Mouse (Mus musculus) liver, embryonic 11.5 days (tissue): ENCODE data around the gene Ctnna2. TPM values are rescaled to one million over a fixed set of nuclear protein-coding genes. Genes with fewer than 3 reads are reported as not detected.

Experiments used
- ATAC-seq: fragments of 200-750 bp; cut with Nextera tagmentation; replicated peaks from 2 replicates; pipeline ENCODE4 v1.8.0; 2017; ENCODE audit warnings: moderate number of reproducible peaks, mild to moderate bottlenecking, moderate TSS enrichment, moderate library complexity; ENCODE audit not compliant: low FRiP score
- DNase-seq: peaks from one replicate; pipeline ENCODE4 v3.0.0-alpha.2; 2017; ENCODE audit warnings: low spot score
- H3K27ac ChIP-seq: fragments of 300-500 bp; sonication (generic); 2 replicates; pipeline ENCODE4 v1.5.1; 2014; ENCODE audit warnings: mild to moderate bottlenecking, low read depth, low read length, control low read depth
- H3K27me3 ChIP-seq: fragments of 300-500 bp; sonication (generic); replicated peaks from 2 replicates; pipeline ENCODE4 v1.6.1; 2014; ENCODE audit warnings: low read length, mixed read lengths; ENCODE audit not compliant: control insufficient read depth, insufficient read depth
- H3K36me3 ChIP-seq: fragments of 300-500 bp; sonication (generic); 2 replicates; pipeline ENCODE4 v1.6.1; 2014; ENCODE audit warnings: mild to moderate bottlenecking, low read length, moderate library complexity, mixed read lengths; ENCODE audit not compliant: control insufficient read depth, insufficient read depth
- H3K4me1 ChIP-seq: fragments of 300-500 bp; sonication (generic); replicated peaks from 2 replicates; pipeline ENCODE4 v1.6.1; 2014; ENCODE audit warnings: low read length, mixed read lengths; ENCODE audit not compliant: control insufficient read depth, insufficient read depth
- H3K4me2 ChIP-seq: fragments of 300-500 bp; sonication (generic); 2 replicates; pipeline ENCODE4 v1.6.1; 2014; ENCODE audit warnings: mild to moderate bottlenecking, control low read depth, moderate library complexity
- H3K4me3 ChIP-seq: fragments of 300-500 bp; sonication (generic); 2 replicates; pipeline ENCODE4 v1.5.1; 2014; ENCODE audit warnings: low read depth, low read length, control low read depth
- H3K9ac ChIP-seq: fragments of 300-500 bp; sonication (generic); 2 replicates; pipeline ENCODE4 v1.6.1; 2014; ENCODE audit warnings: low read depth, low read length, control low read depth
- H3K9me3 ChIP-seq: fragments of 300-500 bp; sonication (generic); 2 replicates; pipeline ENCODE4 v1.6.1; 2016; ENCODE audit warnings: low read length, inconsistent platforms, mixed read lengths; ENCODE audit not compliant: control insufficient read depth
- WGBS: fragments of 180-500 bp; shearing (Covaris S2); extraction: QIAGEN DNeasy Blood & Tissue Kit; methylation state at CpG from one replicate; pipeline ENCODE4 v1.1.7; 2014; 5-methylcytosine and 5-hydroxymethylcytosine counted together
- polyA plus RNA-seq: library from polyadenylated mRNA; unstranded; fragments of >200 nt; fragmentation: Nextera tagmentation; extraction: Ambion mirVana; gene quantifications from 2 replicates; pipeline ENCODE4 v1.2.1, GENCODE M21; 2014

Gene Ctnna2
- polyA plus RNA-seq, 1 experiment from 2014 or later = 1.9 TPM

DNA sequence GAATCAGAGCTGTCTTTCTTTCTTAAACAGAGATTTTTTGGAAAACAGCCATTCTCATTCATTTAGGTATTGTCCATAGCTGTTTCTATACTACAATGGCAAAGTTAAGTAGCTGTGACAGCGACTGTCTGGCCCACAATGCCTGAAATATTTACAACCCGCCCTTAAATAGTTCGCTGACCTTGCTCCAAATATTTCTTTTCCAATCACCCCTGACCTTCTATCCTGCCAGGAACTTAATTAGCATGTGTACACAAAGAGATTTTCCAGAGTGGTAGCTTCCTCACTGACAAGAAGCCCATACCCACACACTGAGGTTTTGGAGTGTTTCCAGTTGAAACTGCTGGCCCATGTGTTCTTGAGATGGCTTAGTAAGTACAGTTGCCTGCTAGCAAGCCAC, 928.8 kb downstream of the Ctnna2 start:
- no peak overlapping the region for H3K9ac ChIP-seq
- WGBS = 65% methylated on average over 3 of the region's 3 CpGs

DNA sequence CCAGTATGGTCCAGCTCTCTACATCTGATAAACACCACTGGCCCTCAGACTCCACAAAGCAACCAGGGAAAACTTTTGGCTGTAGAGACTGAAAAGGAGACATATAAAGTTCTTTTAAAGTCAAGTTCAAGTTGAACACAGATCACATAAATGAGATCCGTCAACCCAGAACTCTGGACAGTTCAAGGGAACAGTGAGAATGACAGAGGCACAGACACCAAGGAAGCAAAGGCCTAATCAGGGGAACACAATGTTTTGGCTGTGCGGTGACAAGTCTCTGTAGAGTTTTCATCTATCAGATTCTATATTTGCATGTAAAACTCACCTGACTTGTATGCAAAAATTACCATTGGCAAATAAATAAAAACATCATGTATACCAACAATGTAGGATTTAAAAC, 929.3 kb downstream of the Ctnna2 start:
- H3K4me3 ChIP-seq = no peak overlapping the region
- ATAC-seq = no peak
- H3K4me1 ChIP-seq = no peaks in the 10 kb centered on the region

More for the DNA sequence above, 928.8 kb downstream of the Ctnna2 start:
- ATAC-seq (no peak), DNase-seq (no peak)
- no peak overlapping the region for H3K4me2 ChIP-seq
- no peaks in the 10 kb centered on the region for H3K27me3 ChIP-seq
- no peaks in the 10 kb centered on the region for H3K36me3 ChIP-seq
- H3K9me3 ChIP-seq = no peaks in the 10 kb centered on the region
- H3K4me1 ChIP-seq = no peaks in the 10 kb centered on the region
- no peak overlapping the region for H3K4me3 ChIP-seq
- H3K27ac ChIP-seq = no peak overlapping the region

DNA sequence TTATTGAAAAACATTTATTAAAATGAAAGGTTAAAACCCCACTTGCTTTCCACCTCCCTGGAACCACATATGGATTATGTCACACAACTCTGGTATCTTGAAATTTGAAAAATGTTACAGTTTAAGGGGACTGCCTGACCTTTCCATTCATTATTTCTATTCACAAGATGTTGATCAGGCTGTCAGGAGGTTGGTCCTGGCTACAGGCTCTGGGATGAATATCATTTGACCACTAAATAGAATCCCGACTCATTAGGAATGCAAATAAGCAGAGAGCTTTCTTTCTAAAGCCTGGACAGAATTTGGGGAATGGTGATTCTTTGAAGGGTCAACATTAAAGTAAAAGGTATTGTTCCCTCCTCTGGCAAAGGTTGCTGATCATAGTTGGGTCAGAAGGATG, 931.9 kb downstream of the Ctnna2 start:
- ATAC-seq (no peak), DNase-seq (no peak)
- Histone ChIP-seq H3K4me2 (no peak overlapping the region), H3K4me1 (no peaks in the 10 kb centered on the region), H3K27me3 (no peaks in the 10 kb centered on the region), H3K36me3 (no peaks in the 10 kb centered on the region), H3K9me3 (no peaks in the 10 kb centered on the region), H3K9ac (no peak overlapping the region), H3K27ac (no peak overlapping the region), H3K4me3 (no peak overlapping the region)
- 74% methylated on average over 1 of the region's 1 CpGs for WGBS

More for the DNA sequence above, 929.3 kb downstream of the Ctnna2 start:
- WGBS = 84% methylated on average over 2 of the region's 2 CpGs
- DNase-seq = no peak
- Histone ChIP-seq H3K36me3 (no peaks in the 10 kb centered on the region), H3K9me3 (no peaks in the 10 kb centered on the region), H3K9ac (no peak overlapping the region), H3K4me2 (no peak overlapping the region), H3K27ac (no peak overlapping the region), H3K27me3 (no peaks in the 10 kb centered on the region)

DNA sequence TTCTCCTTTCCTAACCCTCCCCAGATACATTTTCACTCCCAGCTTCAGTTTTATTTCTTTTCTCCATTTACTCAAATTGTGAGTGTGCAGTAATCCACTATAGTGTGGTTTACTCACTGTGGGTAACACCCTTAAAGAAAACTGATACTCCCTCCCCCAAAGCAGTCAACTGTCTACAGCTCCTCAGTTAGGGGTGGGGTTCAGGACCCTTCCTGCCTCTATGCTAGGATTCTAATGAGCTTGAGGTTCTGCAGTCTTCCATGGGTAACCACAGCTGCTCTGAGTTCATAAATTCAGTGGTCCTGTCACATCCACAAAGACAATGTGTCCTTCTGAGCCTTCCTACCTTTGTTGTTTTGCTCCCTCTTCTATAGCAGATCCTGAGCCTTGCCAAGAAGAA, 954.4 kb downstream of the Ctnna2 start:
- no peak overlapping the region for H3K9ac ChIP-seq
- ATAC-seq = no peak
- H3K36me3 ChIP-seq = no peaks in the 10 kb centered on the region
- no peaks in the 10 kb centered on the region for H3K27me3 ChIP-seq
- no peak overlapping the region for H3K4me3 ChIP-seq
- no peak for DNase-seq
- no peaks in the 10 kb centered on the region for H3K4me1 ChIP-seq
- H3K4me2 ChIP-seq = no peak overlapping the region
- H3K9me3 ChIP-seq = no peaks in the 10 kb centered on the region
- no peak overlapping the region for H3K27ac ChIP-seq

DNA sequence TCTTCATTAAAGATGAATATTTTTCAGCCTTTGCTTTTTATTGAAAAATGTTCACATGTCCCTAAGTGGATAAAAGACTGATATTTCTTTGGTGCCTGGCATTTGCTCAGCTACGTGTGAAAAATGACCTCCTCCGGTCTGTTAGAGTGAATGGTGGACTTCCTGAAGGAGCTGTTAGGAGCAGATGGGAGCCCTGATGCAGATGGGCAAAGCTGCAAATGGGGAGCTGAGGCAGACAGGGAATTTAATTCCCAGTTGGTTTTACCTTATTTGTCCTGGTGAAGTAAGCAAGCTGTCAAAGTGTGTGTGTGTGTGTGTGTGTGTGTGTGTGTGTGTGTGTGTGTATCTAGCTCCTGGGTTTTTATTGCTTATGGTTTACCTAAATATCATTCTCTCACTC, 966.3 kb downstream of the Ctnna2 start:
- Histone ChIP-seq H3K36me3 (no peaks in the 10 kb centered on the region), H3K27ac (no peak overlapping the region), H3K4me1 (no peaks in the 10 kb centered on the region), H3K27me3 (no peaks in the 10 kb centered on the region), H3K4me3 (no peak overlapping the region), H3K9me3 (no peaks in the 10 kb centered on the region), H3K4me2 (no peak overlapping the region), H3K9ac (no peak overlapping the region)
- ATAC-seq (no peak), DNase-seq (no peak)
- 81% methylated on average over 2 of the region's 2 CpGs for WGBS

DNA sequence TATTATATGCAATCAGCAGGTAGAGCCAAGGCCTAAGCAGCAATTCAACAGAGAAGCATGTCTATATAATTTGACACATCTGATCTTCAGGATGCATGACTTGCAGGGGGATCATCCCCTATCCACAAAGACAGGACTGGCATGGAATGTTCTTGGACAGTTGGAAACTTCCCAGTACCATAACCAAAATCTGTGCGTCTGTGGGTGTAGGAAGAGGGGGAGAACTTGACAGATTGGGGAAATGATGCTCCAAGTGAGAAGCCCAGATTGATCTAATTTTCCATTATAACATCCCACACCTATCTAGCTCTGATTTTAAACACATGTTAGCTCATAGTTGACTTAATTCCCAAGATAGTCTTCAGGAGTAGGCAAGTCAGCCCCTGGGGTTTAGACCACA, 968.5 kb downstream of the Ctnna2 start:
- DNase-seq = no peak
- no peak overlapping the region for H3K4me2 ChIP-seq
- H3K4me1 ChIP-seq = no peaks in the 10 kb centered on the region
- WGBS = 87% methylated on average over 1 of the region's 1 CpGs
- no peak for ATAC-seq
- H3K9me3 ChIP-seq = no peaks in the 10 kb centered on the region
- no peaks in the 10 kb centered on the region for H3K27me3 ChIP-seq
- no peak overlapping the region for H3K9ac ChIP-seq
- no peaks in the 10 kb centered on the region for H3K36me3 ChIP-seq
- no peak overlapping the region for H3K4me3 ChIP-seq
- H3K27ac ChIP-seq = no peak overlapping the region

DNA sequence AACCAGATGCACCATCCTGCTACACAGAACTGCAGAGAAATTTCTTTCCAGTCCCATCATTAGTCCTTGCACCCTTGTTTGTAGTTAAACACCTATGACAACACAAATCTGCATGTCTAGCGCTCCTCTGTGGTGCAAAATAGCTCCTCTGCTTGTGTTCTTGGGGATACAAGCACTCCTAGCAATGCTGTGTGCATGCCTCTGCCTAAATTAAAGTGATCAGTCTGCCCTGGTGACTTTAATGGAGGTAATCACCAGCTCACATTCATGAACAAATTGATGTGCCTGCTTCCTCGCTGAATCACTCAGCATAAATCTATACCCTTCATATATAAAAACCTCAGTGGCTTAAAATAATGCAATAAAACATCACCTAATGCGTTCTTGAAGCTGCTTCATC, 987.4 kb downstream of the Ctnna2 start:
- no peaks in the 10 kb centered on the region for H3K9me3 ChIP-seq

DNA sequence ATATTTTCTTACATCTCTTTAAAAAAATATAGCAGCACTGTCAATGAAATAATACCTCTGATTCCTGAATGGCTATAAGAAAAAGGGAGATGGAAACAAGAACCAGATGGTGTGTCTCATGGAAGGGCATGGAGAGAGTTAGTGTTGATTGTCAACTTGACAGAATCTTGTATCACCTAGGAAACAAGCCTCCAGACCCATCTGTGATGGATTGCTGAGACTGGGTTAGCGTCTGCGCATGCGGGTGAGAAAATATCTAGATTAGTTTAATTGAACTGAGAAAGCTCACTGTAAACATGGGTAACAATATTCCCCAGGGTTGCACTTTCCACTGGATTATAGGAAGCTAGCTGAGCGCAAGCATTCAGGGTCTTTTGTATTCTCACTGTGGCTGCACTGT, 994.7 kb downstream of the Ctnna2 start:
- Histone ChIP-seq H3K9me3 (no peaks in the 10 kb centered on the region), H3K27me3 (no peaks in the 10 kb centered on the region), H3K4me1 (no peaks in the 10 kb centered on the region), H3K4me3 (no peak overlapping the region), H3K9ac (no peak overlapping the region), H3K36me3 (no peaks in the 10 kb centered on the region), H3K27ac (no peak overlapping the region), H3K4me2 (no peak overlapping the region)
- no peak for ATAC-seq
- no peak for DNase-seq
- 63% methylated on average over 4 of the region's 4 CpGs for WGBS

More for the DNA sequence above, 987.4 kb downstream of the Ctnna2 start:
- H3K27ac ChIP-seq = no peak overlapping the region
- 71% methylated on average over 3 of the region's 3 CpGs for WGBS
- no peak overlapping the region for H3K9ac ChIP-seq
- DNase-seq = no peak
- no peaks in the 10 kb centered on the region for H3K4me1 ChIP-seq
- H3K4me2 ChIP-seq = no peak overlapping the region
- H3K27me3 ChIP-seq = no peaks in the 10 kb centered on the region
- no peaks in the 10 kb centered on the region for H3K36me3 ChIP-seq
- ATAC-seq = no peak
- no peak overlapping the region for H3K4me3 ChIP-seq

DNA sequence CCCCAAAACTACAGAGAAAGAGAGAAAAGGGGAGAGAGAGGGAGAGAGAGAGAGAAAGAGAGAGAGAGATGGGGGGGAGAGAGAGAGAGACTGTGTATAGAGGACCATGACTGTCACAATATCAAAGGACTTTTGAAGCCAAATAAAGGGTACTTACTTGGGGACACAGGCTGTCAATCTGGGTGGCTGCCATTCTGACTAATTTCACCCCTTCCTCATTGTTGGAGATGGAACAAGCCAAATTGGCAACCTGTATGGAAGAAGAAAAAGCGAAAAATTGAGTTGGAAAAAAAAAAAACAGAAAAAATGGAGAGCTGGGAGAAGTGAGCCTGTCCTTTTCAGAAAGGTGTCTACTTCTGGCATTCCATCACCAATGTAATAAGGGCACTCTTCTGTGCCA, 997.8 kb downstream of the Ctnna2 start:
- Histone ChIP-seq H3K27ac (no peak overlapping the region), H3K27me3 (no peaks in the 10 kb centered on the region), H3K4me2 (no peak overlapping the region), H3K36me3 (no peaks in the 10 kb centered on the region), H3K4me3 (no peak overlapping the region), H3K9ac (no peak overlapping the region), H3K9me3 (no peaks in the 10 kb centered on the region), H3K4me1 (no peaks in the 10 kb centered on the region)
- DNase-seq = no peak
- 75% methylated on average over 1 of the region's 1 CpGs for WGBS
- no peak for ATAC-seq
